ENCODE assay signal across 8 mouse cellular contexts in the genomic region with DNA sequence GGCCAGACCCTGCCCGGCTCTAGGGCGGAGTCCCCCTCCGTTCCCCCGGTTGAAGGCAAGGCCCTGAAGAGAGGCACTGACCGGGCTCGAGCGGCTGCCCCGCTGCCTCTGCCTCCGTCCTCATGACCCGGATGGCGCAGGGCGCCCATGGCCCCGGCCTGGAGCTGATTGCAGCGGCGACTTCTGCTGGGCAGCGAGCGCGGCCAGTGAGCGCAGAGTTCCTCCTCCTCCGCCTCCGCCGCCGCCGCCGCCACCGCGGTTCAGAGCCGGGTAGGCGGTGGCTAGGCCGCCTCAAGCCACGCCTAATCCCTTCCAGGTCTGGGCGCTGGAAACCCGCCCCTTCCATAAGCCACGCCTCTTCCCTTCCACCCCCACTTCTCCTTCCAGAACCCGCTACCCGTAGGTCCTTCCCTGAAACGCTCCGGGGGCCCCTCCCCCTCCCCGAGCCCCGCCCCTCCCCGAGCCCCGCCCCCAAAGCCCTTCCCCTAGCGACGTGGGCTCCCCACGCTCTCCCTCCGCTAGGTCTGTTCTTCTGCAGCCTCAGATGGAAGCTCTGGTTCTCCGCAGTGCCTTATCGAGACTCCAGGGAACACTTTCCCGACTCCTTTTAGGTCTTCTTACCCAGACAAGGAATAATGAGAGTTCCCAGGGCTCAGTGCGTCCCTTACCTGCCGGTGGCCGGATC. TPM values are rescaled to one million over a fixed set of nuclear protein-coding genes. Genes with fewer than 3 reads are reported as not detected.
A peak's percentile ranks its signal among the peaks of the same experiment; 100 is the strongest.
DNase-seq lines count a peak whose midpoint lies in the region; ATAC-seq and TF ChIP-seq lines count a peak whose summit lies in the region.

A gene (plus strand): TSS at position 479 of the 685 bp plus-strand sequence.

- H3K4me3 ChIP-seq in cortical plate, adult 2 months (ENCODE audit: insufficient read depth, low read length) = peak within 1 kb of the TSS; percentile 81

- ATAC-seq in activated CD4-positive, CD25-positive, alpha-beta regulatory T cell, adult 4 months = peak; percentile 85
- peak; percentile 82 for ATAC-seq in megakaryocyte progenitor cell, adult 5-6 weeks (replicated peaks; ENCODE audit: poor library complexity)

- TF ChIP-seq POLR2A in cortical plate, adult 2 months (IDR thresholded peaks at IDR 0.05; ENCODE audit: extremely low read depth, insufficient read depth, low read length) = peak; percentile 79; the same call in 1 of the 2 replicates

- DNase-seq in gastrocnemius, postnatal 10 days = peak; percentile 89
- DNase-seq in induced T-regulatory cell, adult 2 months (ENCODE audit: low read depth) = peak; percentile 98
- DNase-seq in left cerebral cortex, adult 9 months (ENCODE audit: low spot score in 2 of 2) = peak; percentile 86 to 90
- peak; percentile 88 for DNase-seq in right cerebral cortex, postnatal 14 days
- peak; percentile 84 to 94 for DNase-seq in urinary bladder, postnatal 36 days (ENCODE audit: low spot score in 2 of 2)

- H3K4me1 ChIP-seq in cortical plate, adult 2 months (ENCODE audit: control insufficient read depth, insufficient read depth, low read length) = peaks cover 9% of the 10 kb centered on the region; the same call in 1 of the 2 replicates

- TF ChIP-seq CTCF in cortical plate, adult 2 months (IDR thresholded peaks at IDR 0.05; ENCODE audit: extremely low read depth, insufficient read depth, low read length) = no peak

- H3K27ac ChIP-seq in cortical plate, adult 2 months (ENCODE audit: insufficient read depth, low read length) = peak within 1 kb of the TSS; percentile 96

RNA-seq across cellular contexts. Expression of the gene that starts here (rescaled TPM):
- polyA plus RNA-seq in activated CD4-positive, CD25-positive, alpha-beta regulatory T cell, adult 4 months (2017; shearing (Covaris generic)) = 100 to 1,000 TPM; 133 to 205 TPM
- polyA plus RNA-seq in cortical plate, adult 2 months (2012; rRNA removed) = 43.7 and 44.6 TPM in 2 replicates
- total RNA-seq in gastrocnemius, postnatal 10 days (2021) = 100 to 1,000 TPM; 126 to 134 TPM
- total RNA-seq in megakaryocyte progenitor cell, adult 5-6 weeks (2015) = 69.5 and 70.4 TPM in 2 replicates
- 53.5 and 67.6 TPM in 2 replicates for total RNA-seq in megakaryocyte progenitor cell, adult 5-6 weeks (2017)

Comparison
In these comparisons a context has a peak if more than half of its experiments do, and no peak if none do; other contexts are left out.
1. Peak in every context shown above with its lines: DNase-seq, ATAC-seq, H3K4me3 ChIP-seq and H3K27ac ChIP-seq.